Mouse (Mus musculus) gastrocnemius, adult 2 months (tissue): ENCODE measurements around the gene Dennd6a. TPM values are rescaled to one million over a fixed set of nuclear protein-coding genes. Genes with fewer than 3 reads are reported as not detected.

Experiments used
- DNase-seq: peaks from one replicate; pipeline ENCODE4 v3.0.0; 2022
- H3K27ac ChIP-seq: fragments of 200-600 bp; 2 replicates; pipeline ENCODE4 v1.8.1; 2022; ENCODE audit warnings: mild to moderate bottlenecking
- H3K4me3 ChIP-seq: fragments of 200-600 bp; 2 replicates; pipeline ENCODE4 v1.8.1; 2022; ENCODE audit warnings: mild to moderate bottlenecking, moderate library complexity
- CTCF ChIP-seq: fragments of 200-600 bp; IDR thresholded peaks from 2 replicates; pipeline ENCODE4 v1.8.1; 2022; ENCODE audit warnings: antibody characterized with exemption, mild to moderate bottlenecking, moderate library complexity
- intact Hi-C: fragments of 180-260 bp; cut with DNase I; formaldehyde crosslinking; loops from one replicate; pipeline ENCODE4 v1.15.1; 2025
- total RNA-seq, 2 experiments: library from RNA; stranded (reverse); gene quantifications; 2 replicates each; pipeline ENCODE4 v1.2.3; 2021

Dennd6a gene
- total RNA-seq, 2 experiments from 2014 or later, result 8.2 to 8.5 TPM

DNA sequence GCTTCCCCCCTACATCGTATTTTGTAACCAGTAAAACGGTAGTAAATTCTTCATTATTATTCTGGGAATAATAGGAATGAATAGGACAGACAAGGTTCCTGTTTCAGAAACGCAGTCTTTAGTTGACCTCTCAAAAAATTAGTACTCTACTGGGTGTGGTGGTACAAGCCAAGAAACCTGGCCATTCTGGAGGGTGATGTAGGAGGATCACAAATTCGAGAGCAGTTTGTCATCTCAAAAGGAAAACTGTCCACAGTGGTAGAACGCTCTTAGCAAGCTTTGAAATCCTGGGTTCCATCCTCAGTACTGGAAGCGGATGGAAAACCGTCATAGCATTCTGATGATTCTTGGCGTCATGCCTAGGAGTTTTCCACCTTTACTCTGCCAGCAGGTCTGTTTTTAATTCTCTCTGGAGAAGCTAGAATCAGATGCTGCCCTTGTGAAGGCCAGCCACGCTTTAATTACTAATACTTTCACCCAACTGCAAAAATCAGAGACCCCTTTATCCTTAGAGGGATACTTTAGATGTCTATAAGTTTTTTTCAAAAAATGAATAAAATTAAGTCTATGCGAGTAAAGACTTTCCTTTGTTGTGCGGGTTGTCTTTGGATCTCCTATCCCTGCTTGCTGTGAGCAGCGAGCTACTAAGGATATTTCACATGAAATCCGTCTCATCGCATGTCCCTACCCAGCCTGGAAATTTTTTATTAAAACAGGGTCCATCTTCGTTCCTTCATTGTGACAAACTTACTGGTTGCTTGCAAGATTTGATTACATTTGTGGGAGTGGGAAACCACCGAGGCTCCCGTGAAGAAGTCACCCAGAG is 63.6 kb downstream of the Dennd6a start:
- intact Hi-C loops, result loop anchor here (2.0 to 5.0 kb wide), 2 partner anchors 55 to 102 kb away; partner anchors contain the start of gene Slmap
- peak; percentile 41 for DNase-seq
- Histone ChIP-seq H3K4me3 (peak overlapping the region; percentile 94), H3K27ac (peak overlapping the region; percentile 98)
- TF ChIP-seq CTCF, result no peak

DNA sequence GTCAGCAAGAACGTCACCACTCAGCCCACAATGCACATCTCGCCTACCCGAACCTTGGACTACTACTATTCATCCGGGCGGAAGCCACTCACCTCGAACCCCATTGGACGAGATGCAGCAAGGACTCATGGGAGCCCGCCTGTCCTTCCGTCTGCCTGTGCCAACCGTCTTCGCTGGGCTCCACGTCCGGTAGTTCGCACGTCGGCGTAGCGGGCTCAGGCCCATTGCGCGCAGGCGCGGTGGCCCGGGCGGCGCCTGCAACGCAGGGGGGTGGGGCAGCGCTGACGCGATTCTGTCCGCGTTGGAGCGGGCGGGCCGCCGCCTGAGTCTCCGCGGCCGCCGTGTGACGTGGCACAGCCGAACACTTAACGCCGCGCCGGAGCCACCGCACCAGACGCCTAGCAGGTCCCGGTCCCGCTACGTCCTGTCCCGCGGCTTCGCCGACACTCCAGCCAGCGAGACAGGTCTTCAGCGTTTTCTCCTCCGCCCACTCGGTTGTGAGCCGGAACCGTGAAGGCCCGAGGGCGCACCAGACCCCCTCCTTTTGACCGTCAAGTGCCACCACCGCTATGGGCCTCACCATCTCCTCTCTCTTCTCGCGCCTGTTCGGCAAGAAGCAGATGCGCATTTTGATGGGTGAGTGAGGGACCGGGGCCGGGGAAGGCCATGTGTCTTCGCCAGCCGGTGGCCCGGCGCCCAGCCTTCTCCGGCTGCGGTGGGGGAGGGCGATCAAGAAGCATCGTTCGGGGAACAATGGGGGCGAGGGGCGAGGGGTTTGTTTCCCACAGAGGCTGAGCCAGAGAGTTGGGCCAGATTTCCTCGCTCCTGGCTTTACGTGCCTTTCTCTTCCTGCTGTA is 64.4 kb downstream of the Dennd6a start, which contains the start of gene Arf4:
Gene Arf4 (plus strand): TSS at position 224 of the 857 bp plus-strand sequence.
- Histone ChIP-seq H3K27ac (peak within 1 kb of the TSS; percentile 98), H3K4me3 (peak within 1 kb of the TSS; percentile 94)
- DNase-seq, result peak; percentile 99
- intact Hi-C loops, result loop anchor here (2.0 to 5.0 kb wide), 3 partner anchors 56 to 149 kb away; partner anchors contain the start of gene Slmap
- TF ChIP-seq CTCF, result no peak

DNA sequence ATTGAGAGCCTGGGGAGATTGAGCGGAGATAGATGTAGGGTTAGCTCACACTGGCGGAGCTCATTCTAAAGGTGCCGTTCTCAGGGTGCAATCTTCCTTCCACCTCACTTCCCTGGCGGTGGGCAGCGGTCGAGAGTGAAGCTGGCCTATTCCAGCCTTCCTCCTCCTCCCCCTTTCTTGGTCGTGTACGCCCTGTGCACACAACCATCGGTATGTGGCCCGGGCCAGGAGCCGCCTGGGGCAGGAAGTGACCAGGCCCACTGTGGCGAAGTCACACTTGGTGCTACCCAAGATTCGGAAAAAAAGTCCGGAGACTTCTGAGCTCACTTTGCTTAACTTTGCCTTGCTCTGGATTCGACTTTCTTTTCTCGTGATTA is 65.0 kb downstream of the Dennd6a start:
- peak overlapping the region; percentile 98 for H3K27ac ChIP-seq
- H3K4me3 ChIP-seq, result peak overlapping the region; percentile 94
- intact Hi-C loops, result loop anchor here (2.0 to 5.0 kb wide), 2 partner anchors 56 to 150 kb away; no protein-coding TSS in a partner anchor
- peak; percentile 73 for DNase-seq
- TF ChIP-seq CTCF, result no peak

DNA sequence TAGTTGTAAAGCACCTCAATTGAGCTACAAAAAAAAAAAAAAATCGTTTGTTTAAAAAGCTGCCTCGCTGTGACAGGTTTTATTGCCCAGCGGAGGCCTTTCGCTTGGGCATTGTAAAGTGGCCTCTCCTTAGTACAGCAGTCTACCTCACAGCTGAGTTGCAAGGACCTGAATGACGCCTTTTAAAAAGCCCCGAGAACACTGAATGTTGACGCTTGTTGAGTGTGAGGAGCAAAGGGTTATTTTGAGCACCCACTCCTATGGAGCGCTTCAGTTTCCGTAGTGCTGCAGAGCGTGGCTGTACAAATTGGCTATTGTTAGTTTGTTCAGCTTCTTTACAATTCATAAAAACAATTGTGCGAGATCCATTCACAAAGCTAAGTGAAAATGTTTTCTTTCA is 65.6 kb downstream of the Dennd6a start:
- H3K4me3 ChIP-seq, result peak overlapping the region; percentile 94
- intact Hi-C loops, result loop anchor here (2.0 to 5.0 kb wide), 2 partner anchors 57 to 150 kb away; no protein-coding TSS in a partner anchor
- TF ChIP-seq CTCF, result no peak
- peak overlapping the region; percentile 98 for H3K27ac ChIP-seq
- no peak for DNase-seq

DNA sequence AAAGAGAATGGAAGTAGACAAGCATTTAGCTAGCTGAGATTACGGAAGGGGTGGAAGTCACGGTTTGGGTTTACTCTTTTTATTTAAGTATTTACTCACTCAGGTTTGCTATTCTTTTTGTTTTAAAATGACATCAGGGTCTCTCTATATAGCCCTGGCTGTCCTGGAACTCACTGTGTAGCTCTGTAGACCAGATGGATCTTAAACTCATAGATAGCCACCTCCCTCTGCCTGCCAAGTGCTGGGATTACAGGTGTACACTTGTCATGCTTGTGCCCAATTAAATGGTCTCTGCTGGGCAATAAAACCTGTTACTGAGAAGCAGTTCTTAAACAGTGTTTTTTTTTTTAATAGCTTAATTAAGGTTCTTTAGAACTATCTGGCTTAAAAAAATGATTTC is 66.3 kb downstream of the Dennd6a start:
- intact Hi-C loops, result loop anchor here (2.0 to 5.0 kb wide), 2 partner anchors 58 to 151 kb away; no protein-coding TSS in a partner anchor
- peak overlapping the region; percentile 94 for H3K4me3 ChIP-seq
- DNase-seq, result no peak
- H3K27ac ChIP-seq, result peak overlapping the region; percentile 98
- peak; percentile 35; the same call in 1 of the 2 replicates for TF ChIP-seq CTCF

DNA sequence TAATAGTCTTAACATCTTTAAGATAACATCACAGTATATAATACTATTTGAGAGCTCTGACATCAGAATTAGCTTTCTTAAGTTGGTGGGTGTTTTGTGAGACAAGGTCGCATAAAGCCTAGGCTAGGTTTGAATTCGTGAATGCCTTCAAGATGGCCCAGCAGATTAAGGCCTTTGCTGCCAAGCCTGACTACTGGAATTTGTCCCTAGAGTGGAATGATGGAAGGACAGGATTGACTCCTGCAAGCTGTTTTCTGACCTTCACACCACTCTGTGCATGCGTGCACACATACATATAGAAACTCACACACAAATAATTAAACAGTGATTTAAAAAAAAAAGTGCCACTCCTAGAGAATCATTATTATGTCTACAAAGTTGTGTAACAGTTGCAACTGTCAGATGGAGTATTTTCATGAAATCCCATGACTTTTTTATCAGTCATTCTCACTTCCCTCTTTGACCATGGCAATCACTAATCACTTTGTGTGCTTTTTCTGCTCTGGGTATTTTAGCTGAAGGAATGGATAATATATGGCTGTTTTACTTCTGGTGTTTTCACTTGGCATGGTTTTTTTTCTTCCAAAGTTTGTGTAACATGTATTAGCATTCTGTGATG is 69.5 kb downstream of the Dennd6a start:
- H3K27ac ChIP-seq, result no peak overlapping the region
- no peak overlapping the region for H3K4me3 ChIP-seq
- no peak for DNase-seq
- no peak for TF ChIP-seq CTCF
- intact Hi-C loops, result no loop called here

DNA sequence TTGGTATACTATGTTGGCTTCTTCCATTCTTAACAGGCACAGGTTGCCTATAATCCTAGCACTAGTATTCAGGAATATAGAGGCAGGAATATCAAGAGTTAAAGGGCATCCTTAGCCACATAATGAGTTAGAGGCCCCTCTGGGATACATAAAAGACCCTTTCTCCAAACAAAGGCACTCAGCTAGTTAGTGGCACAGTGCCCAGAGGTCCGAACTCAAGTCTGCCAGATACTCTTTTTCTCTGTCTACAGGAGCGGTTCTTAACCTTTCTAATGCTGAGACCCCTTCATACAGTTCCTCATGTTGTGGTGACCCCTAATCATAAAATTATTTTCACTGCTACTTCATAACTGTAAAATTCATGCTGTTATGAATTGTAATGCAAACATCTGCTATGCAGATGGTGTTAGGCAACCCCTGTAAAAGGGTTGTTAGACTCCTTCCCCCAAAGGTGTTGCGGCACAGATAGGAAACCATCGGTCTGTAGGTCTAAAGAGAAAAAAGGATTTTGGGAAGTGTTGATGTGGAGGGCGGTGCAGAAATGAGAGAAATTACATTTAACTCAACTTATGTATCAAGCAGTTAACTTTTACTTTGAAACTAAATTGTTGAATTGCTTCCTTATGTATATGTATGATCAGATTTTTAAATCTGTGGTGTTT is 72.5 kb downstream of the Dennd6a start:
- no peak for DNase-seq
- Histone ChIP-seq H3K4me3 (no peak overlapping the region), H3K27ac (no peak overlapping the region)
- intact Hi-C loops, result no loop called here
- no peak for TF ChIP-seq CTCF

DNA sequence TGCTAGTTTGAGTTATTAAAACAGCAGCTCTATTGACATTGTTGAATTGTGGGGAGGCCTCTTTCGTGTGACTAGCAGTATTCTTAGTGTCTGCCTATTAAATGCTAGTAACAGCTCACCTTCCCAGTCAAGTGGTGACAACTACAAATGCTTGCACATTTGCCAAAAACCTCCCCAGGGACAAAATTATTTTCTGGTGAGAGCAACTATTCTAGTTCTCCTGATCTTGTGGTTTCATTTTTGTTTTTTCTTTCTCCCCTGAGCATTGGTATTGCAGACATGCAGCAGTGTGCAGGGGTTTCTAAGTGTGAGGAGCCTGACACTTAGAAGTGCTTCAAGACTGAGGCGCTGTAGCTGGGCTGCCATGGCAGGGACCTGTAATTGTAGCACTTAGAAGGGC is 74.2 kb downstream of the Dennd6a start:
- no peak for TF ChIP-seq CTCF
- H3K27ac ChIP-seq, result no peak overlapping the region
- intact Hi-C loops, result no loop called here
- no peak for DNase-seq
- H3K4me3 ChIP-seq, result no peak overlapping the region

DNA sequence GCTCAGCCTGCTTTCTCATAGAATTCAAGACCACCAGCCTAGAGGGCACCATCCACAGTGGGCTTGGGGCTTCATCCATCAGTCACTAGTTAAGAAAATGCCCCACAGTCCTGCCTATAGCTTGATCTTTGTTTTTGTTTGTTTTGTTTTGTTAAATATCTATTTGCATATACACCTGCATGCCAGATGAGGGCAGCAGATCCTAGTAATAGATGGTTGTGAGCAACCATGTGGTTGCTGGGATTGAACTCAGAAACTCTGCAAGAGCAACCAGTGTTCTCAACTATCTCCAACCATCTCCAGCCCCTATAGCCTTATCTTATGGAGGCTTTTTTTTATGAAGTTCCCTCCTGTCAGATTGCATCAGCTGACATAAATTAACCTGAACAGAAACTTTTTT is 78.2 kb downstream of the Dennd6a start:
- TF ChIP-seq CTCF, result peak; percentile 56
- intact Hi-C loops, result no loop called here
- no peak overlapping the region for H3K27ac ChIP-seq
- DNase-seq, result no peak
- no peak overlapping the region for H3K4me3 ChIP-seq

DNA sequence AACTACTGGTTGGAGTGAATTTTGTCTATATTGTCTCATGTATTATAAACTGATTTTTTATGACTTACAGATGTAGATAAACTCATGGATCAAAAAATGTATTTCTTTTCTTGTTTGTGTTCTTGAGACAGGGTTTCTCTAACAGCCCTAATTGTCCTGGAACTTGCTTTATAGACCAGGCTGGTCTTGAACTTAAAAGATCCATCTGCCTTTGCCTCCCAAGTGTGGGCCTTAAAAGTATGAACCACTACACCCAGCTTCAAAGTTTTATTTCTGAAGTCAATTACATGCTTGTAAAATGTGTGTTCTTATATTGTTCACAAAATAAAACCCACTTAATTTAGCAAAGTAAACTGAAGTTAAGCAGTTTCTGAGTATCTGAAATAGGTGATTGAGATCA is 84.5 kb downstream of the Dennd6a start:
- DNase-seq, result no peak
- Histone ChIP-seq H3K4me3 (no peak overlapping the region), H3K27ac (no peak overlapping the region)
- intact Hi-C loops, result no loop called here
- TF ChIP-seq CTCF, result no peak

DNA sequence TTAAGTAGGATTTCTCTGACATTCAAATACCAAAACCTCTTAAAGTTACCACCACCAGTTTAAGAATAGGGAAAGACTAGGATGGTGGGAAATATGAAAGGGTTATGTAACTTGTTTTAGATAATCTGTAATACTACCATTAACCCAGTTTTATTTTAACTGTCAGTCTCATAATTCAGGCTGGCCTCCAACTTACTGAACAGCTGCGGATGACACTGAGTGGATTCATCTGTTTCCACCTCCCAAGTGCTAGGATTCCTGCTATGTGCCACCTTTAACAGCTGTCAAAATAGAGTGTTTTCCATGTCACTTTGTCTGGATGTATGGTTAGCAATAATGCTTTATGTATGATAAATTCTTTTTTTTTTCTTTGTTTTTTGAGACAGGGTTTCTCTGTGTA is 86.6 kb downstream of the Dennd6a start:
- no peak overlapping the region for H3K27ac ChIP-seq
- no peak for TF ChIP-seq CTCF
- no peak overlapping the region for H3K4me3 ChIP-seq
- intact Hi-C loops, result loop anchor here (10.0 kb wide), 1 partner anchor 305 kb away; no protein-coding TSS in a partner anchor
- DNase-seq, result no peak

DNA sequence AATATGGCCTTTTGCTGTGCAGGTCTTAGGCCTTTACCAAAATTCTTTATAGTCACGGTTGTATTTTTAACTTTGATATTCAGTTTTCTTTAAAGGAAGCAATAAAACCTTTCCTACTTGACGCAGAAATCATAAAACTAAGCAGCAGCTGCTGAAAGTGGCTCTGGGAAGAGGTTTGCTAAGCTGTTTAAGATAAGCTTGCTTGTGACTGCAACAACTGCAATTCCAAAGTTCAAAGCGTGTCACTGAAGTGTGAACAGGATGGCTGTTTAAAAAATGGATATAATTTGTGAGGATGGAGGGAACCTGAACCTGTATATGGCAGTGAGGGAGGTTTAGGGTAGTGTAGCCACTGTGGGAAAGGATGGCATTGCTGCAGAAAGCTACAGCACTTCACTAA is 88.4 kb downstream of the Dennd6a start:
- Histone ChIP-seq H3K27ac (no peak overlapping the region), H3K4me3 (no peak overlapping the region)
- DNase-seq, result no peak
- no peak for TF ChIP-seq CTCF
- intact Hi-C loops, result loop anchor here (10.0 kb wide), 1 partner anchor 303 kb away; no protein-coding TSS in a partner anchor
